Mouse (Mus musculus) midbrain, embryonic 16.5 days (tissue): ENCODE data around the gene Mpzl2. TPM values are rescaled to one million over a fixed set of nuclear protein-coding genes. Genes with fewer than 3 reads are reported as not detected.

Experiments used
- ATAC-seq: fragments of 200-750 bp; cut with Nextera tagmentation; 2 replicates; pipeline ENCODE4 v1.8.0; 2017; ENCODE audit warnings: moderate TSS enrichment
- H3K27ac ChIP-seq: fragments of 300-500 bp; sonication (generic); 2 replicates; pipeline ENCODE4 v1.5.1; 2014; ENCODE audit warnings: mild to moderate bottlenecking, low read length, mixed read lengths
- H3K27me3 ChIP-seq: fragments of 300-500 bp; sonication (generic); 2 replicates; pipeline ENCODE4 v1.6.1; 2014; ENCODE audit warnings: low read depth, low read length, mixed read lengths; ENCODE audit not compliant: control insufficient read depth, insufficient read depth
- H3K36me3 ChIP-seq: fragments of 300-500 bp; sonication (generic); 2 replicates; pipeline ENCODE4 v1.6.1; 2014; ENCODE audit warnings: mild to moderate bottlenecking, low read length, moderate library complexity, mixed read lengths; ENCODE audit not compliant: control insufficient read depth, insufficient read depth
- H3K4me1 ChIP-seq: fragments of 300-500 bp; sonication (generic); 2 replicates; pipeline ENCODE4 v1.6.1; 2014; ENCODE audit warnings: mild to moderate bottlenecking, low read length, mixed read lengths; ENCODE audit not compliant: control insufficient read depth, insufficient read depth
- H3K4me2 ChIP-seq: fragments of 300-500 bp; sonication (generic); 2 replicates; pipeline ENCODE4 v1.6.1; 2014; ENCODE audit warnings: mild to moderate bottlenecking, low read length, mixed read lengths
- H3K4me3 ChIP-seq: fragments of 300-500 bp; sonication (generic); 2 replicates; pipeline ENCODE4 v1.5.1; 2014; ENCODE audit warnings: low read depth, mild to moderate bottlenecking, low read length, moderate library complexity, mixed read lengths
- H3K9ac ChIP-seq: fragments of 300-500 bp; sonication (generic); 2 replicates; pipeline ENCODE4 v1.6.1; 2014; ENCODE audit warnings: low read depth, low read length, mixed read lengths
- H3K9me3 ChIP-seq: fragments of 300-500 bp; sonication (generic); replicated peaks from 2 replicates; pipeline ENCODE4 v1.6.1; 2014; ENCODE audit warnings: mild to moderate bottlenecking, low read length, mixed read lengths; ENCODE audit not compliant: control insufficient read depth, poor library complexity, severe bottlenecking
- WGBS: fragments of 180-500 bp; shearing (Covaris S2); extraction: QIAGEN DNeasy Blood & Tissue Kit; methylation state at CpG from one replicate; pipeline ENCODE4 v1.1.7; 2014; 5-methylcytosine and 5-hydroxymethylcytosine counted together
- polyA plus RNA-seq: library from polyadenylated mRNA; unstranded; fragments of >200 nt; fragmentation: Nextera tagmentation; extraction: Ambion mirVana; gene quantifications from 2 replicates; pipeline ENCODE4 v1.2.1, GENCODE M21; 2015

The Mpzl2 gene
- polyA plus RNA-seq, 1 experiment from 2014 or later, result 1.4 TPM

DNA sequence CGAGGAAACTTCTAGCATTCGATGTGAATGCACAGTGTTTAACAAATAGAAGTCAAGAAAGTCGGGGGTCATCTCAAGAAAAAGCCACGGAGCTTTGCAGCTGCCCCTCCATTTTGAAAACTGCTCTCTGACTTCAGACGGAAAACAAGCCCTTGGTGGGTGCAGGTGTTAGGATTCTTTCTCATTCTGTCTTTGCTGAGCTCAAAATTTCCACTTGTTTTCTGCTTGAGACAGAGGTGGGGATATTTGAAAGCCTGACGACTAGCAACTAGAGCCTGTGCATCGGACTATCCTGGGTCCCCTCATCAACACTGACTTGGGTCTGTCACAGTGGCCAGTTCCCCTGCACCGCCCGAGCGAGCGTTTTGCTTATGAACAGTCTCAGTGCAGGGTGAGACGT lies 32.2 kb upstream of the Mpzl2 start:
- Histone ChIP-seq H3K9ac (no peak overlapping the region), H3K4me3 (no peak overlapping the region), H3K9me3 (no peaks in the 10 kb centered on the region), H3K27ac (no peak overlapping the region), H3K36me3 (no peaks in the 10 kb centered on the region), H3K27me3 (no peaks in the 10 kb centered on the region), H3K4me2 (no peak overlapping the region), H3K4me1 (no peaks in the 10 kb centered on the region)
- 78% methylated on average over 12 of the region's 12 CpGs for WGBS
- no peak for ATAC-seq

DNA sequence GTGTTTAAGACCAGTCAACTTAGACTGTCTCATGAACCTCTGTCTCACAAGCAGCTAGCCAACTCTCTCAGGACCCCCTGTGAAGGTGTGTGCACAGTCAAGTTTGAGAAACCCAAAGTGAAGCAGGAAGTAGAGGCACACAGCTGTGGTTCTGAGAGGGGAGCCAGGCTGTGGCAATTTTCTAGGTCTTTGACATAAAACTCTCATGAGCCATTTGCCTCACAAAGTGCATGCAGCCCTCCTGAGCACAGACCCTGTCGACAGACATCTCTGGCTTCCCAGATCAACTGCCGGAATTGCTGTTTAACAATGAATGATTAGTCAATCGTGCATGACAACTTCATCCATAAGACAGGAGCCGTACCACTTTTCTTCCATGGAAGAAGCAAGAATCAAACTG lies 31.3 kb upstream of the Mpzl2 start:
- WGBS, result 57% methylated on average over 4 of the region's 4 CpGs
- H3K4me2 ChIP-seq, result no peak overlapping the region
- H3K27me3 ChIP-seq, result no peaks in the 10 kb centered on the region
- H3K4me3 ChIP-seq, result no peak overlapping the region
- H3K9ac ChIP-seq, result no peak overlapping the region
- no peak for ATAC-seq
- no peaks in the 10 kb centered on the region for H3K36me3 ChIP-seq
- H3K9me3 ChIP-seq, result no peaks in the 10 kb centered on the region
- H3K27ac ChIP-seq, result no peak overlapping the region
- H3K4me1 ChIP-seq, result no peaks in the 10 kb centered on the region

- no peaks in the 10 kb centered on the region for H3K4me1 ChIP-seq
- H3K9ac ChIP-seq, result no peak within 1 kb of the TSS
- H3K4me3 ChIP-seq, result no peak within 1 kb of the TSS
- H3K27me3 ChIP-seq, result no peaks in the 10 kb centered on the region
- H3K27ac ChIP-seq, result no peak within 1 kb of the TSS
- no peaks in the 10 kb centered on the region for H3K36me3 ChIP-seq
- WGBS, result 84% methylated on average over 19 of the region's 19 CpGs
- no peaks in the 10 kb centered on the region for H3K9me3 ChIP-seq
- ATAC-seq, result no peak
- no peak within 1 kb of the TSS for H3K4me2 ChIP-seq
These were observed 30.2 kb upstream of the Mpzl2 start, which contains the start of gene Cd3e for GRCm38 (mm10) chr9:45009180-45010078. Cd3e (minus strand) TSS chr9:45009627.

DNA sequence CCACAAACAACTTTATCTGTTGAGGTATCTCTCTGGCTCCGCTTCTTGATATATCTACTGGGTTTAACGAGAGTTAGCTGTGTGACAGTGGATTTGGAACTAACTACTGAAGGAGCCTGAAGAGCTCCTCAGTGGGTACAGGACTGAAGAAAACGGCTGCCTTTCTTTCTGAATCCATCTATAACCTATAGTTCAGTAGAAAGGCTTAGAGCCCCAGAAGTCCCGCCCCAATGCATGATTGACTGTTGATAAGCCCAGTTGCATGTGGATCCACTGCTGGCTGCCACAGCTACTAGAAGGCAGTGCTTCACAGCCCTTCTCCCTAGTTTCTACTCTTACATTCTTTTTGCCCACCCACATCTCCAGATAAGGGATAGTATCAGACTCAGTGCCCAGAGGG lies 29.1 kb upstream of the Mpzl2 start:
- H3K27me3 ChIP-seq, result no peaks in the 10 kb centered on the region
- ATAC-seq, result no peak
- no peak overlapping the region for H3K4me2 ChIP-seq
- H3K9me3 ChIP-seq, result no peaks in the 10 kb centered on the region
- 78% methylated on average over 4 of the region's 4 CpGs for WGBS
- no peak overlapping the region for H3K27ac ChIP-seq
- no peaks in the 10 kb centered on the region for H3K4me1 ChIP-seq
- no peaks in the 10 kb centered on the region for H3K36me3 ChIP-seq
- no peak overlapping the region for H3K4me3 ChIP-seq
- H3K9ac ChIP-seq, result no peak overlapping the region

GRCm38 (mm10) chr9:45011291-45011690 lies 28.3 kb upstream of the Mpzl2 start:
- 52% methylated on average over 6 of the region's 6 CpGs for WGBS
- H3K9me3 ChIP-seq, result no peaks in the 10 kb centered on the region
- no peak overlapping the region for H3K27ac ChIP-seq
- no peaks in the 10 kb centered on the region for H3K36me3 ChIP-seq
- no peaks in the 10 kb centered on the region for H3K27me3 ChIP-seq
- H3K4me1 ChIP-seq, result no peaks in the 10 kb centered on the region
- ATAC-seq, result no peak
- H3K4me2 ChIP-seq, result no peak overlapping the region
- no peak overlapping the region for H3K9ac ChIP-seq
- H3K4me3 ChIP-seq, result no peak overlapping the region

DNA sequence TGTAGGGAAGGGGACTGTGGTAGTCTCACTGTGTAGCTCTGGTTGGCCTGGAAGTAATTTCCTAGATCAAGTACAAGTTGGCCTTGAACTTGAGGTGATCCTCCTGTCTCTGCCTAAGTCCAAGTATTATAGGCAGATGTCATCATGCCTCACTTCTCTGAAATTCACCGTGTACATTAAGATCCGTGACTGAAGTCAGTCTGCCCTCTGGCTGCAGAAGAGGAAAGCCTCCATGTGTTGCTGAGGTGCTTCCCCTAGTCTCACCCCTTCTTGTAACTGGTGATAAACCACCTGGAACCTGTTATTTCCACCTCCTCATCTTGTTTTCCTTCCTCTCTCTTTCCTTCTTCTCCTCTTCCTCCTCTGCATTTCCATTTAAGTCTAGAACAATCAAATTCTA lies 24.7 kb upstream of the Mpzl2 start:
- Histone ChIP-seq H3K27me3 (no peaks in the 10 kb centered on the region), H3K36me3 (no peaks in the 10 kb centered on the region), H3K4me1 (no peaks in the 10 kb centered on the region), H3K27ac (no peak overlapping the region), H3K9me3 (no peaks in the 10 kb centered on the region), H3K4me3 (no peak overlapping the region), H3K4me2 (no peak overlapping the region), H3K9ac (no peak overlapping the region)
- no peak for ATAC-seq
- 33% methylated on average over 2 of the region's 2 CpGs for WGBS

DNA sequence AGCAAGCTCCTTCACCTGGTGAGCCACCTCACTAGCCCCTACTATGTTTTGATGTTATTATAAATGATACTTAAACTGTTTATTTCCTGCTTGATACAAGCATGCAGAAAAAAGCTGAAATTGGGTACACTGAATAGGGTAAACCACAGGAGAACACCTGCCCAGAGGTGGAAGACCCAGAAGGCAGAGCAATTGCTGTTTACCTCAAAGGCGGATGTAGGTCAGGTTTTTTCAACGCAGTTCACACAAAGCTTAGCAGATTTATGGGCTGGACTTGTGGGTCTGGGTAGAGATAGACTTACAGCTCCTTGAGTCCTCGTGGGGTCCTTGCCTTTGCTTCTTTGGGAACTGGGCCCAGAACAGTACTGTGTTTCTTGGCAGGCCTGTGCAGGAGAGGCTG lies 23.8 kb upstream of the Mpzl2 start:
- no peaks in the 10 kb centered on the region for H3K9me3 ChIP-seq
- H3K4me2 ChIP-seq, result no peak overlapping the region
- 61% methylated on average over 3 of the region's 3 CpGs for WGBS
- no peak overlapping the region for H3K4me3 ChIP-seq
- no peaks in the 10 kb centered on the region for H3K36me3 ChIP-seq
- ATAC-seq, result no peak
- no peak overlapping the region for H3K9ac ChIP-seq
- H3K27ac ChIP-seq, result no peak overlapping the region
- no peaks in the 10 kb centered on the region for H3K27me3 ChIP-seq
- H3K4me1 ChIP-seq, result no peaks in the 10 kb centered on the region

- no peaks in the 10 kb centered on the region for H3K36me3 ChIP-seq
- H3K27ac ChIP-seq, result no peak overlapping the region
- no peak for ATAC-seq
- H3K4me3 ChIP-seq, result no peak overlapping the region
- no peak overlapping the region for H3K9ac ChIP-seq
- H3K27me3 ChIP-seq, result no peaks in the 10 kb centered on the region
- no peaks in the 10 kb centered on the region for H3K9me3 ChIP-seq
- 91% methylated on average over 11 of the region's 11 CpGs for WGBS
- no peak overlapping the region for H3K4me2 ChIP-seq
- no peaks in the 10 kb centered on the region for H3K4me1 ChIP-seq
These were observed 21.6 kb upstream of the Mpzl2 start for GRCm38 (mm10) chr9:45018031-45018430.

GRCm38 (mm10) chr9:45022800-45023199 lies 16.8 kb upstream of the Mpzl2 start:
- no peak for ATAC-seq
- Histone ChIP-seq H3K9ac (no peak overlapping the region), H3K4me1 (no peaks in the 10 kb centered on the region), H3K9me3 (no peaks in the 10 kb centered on the region), H3K4me3 (no peak overlapping the region), H3K4me2 (no peak overlapping the region), H3K27ac (no peak overlapping the region), H3K36me3 (no peaks in the 10 kb centered on the region), H3K27me3 (peaks cover 2% of the 10 kb centered on the region; the same call in 1 of the 2 replicates)
- 9% methylated on average over 3 of the region's 3 CpGs for WGBS
